Mouse (Mus musculus): Measurements from ENCODE around the gene Tgm3.

- TF ChIP-seq GATA1 (IDR thresholded peaks at IDR 0.05; ENCODE audit: borderline replicate concordance, low read length) (no peak), FLI1 (IDR thresholded peaks at IDR 0.05; ENCODE audit: low read length) (no peak)
Observed at GRCm38 (mm10) chr2:130040190-130040886, 28.2 kb downstream of the Tgm3 start.

All from megakaryocyte, embryonic 14.5 days (primary cell).